Mouse (Mus musculus) spleen, adult 2 months (tissue): ENCODE data around the gene Smyd1. TPM values are rescaled to one million over a fixed set of nuclear protein-coding genes. Genes with fewer than 3 reads are reported as not detected.
A peak's percentile ranks its signal among the peaks of the same experiment; 100 is the strongest.
"Not testable (repeated sequence)": the region's sequence is repeated elsewhere in the genome, so short reads cannot be mapped to it uniquely, and the experiment has no call there.

Experiments used
- DNase-seq, 2 experiments: peaks; one replicate each; pipeline versions ENCODE4 v3.0.0 to v3.0.0-alpha.2; 2012 to 2021; ENCODE audit warnings: low spot score in 2 of 2, low read depth in 1 of 2
- H3K27ac ChIP-seq: fragments of 200-500 bp; 2 replicates; pipeline ENCODE4 v1.5.1; 2012; ENCODE audit warnings: low read length, inconsistent platforms; ENCODE audit not compliant: insufficient read depth
- H3K27me3 ChIP-seq: fragments of 200-500 bp; 2 replicates; pipeline ENCODE4 v1.6.1; 2012; ENCODE audit warnings: mild to moderate bottlenecking, moderate library complexity, low read length, inconsistent platforms; ENCODE audit not compliant: control insufficient read depth, insufficient read depth
- H3K36me3 ChIP-seq: fragments of 200-500 bp; 2 replicates; pipeline ENCODE4 v1.6.1; 2012; ENCODE audit warnings: mild to moderate bottlenecking, low read length, inconsistent platforms; ENCODE audit not compliant: control insufficient read depth, insufficient read depth
- H3K4me1 ChIP-seq: fragments of 200-500 bp; 2 replicates; pipeline ENCODE4 v1.6.1; 2011; ENCODE audit warnings: inconsistent platforms; ENCODE audit not compliant: control insufficient read depth, insufficient read depth, insufficient read length
- H3K4me3 ChIP-seq: fragments of 200-500 bp; 2 replicates; pipeline ENCODE4 v1.5.1; 2011; ENCODE audit warnings: mild to moderate bottlenecking, inconsistent platforms; ENCODE audit not compliant: insufficient read depth, insufficient read length; ENCODE audit errors: extremely low read depth
- CTCF ChIP-seq: fragments of 200-500 bp; IDR thresholded peaks from 2 replicates; pipeline ENCODE4 v1.5.1; 2011; ENCODE audit warnings: mild to moderate bottlenecking, inconsistent platforms; ENCODE audit not compliant: insufficient read depth, insufficient read length, insufficient replicate concordance; ENCODE audit errors: extremely low read depth
- POLR2A ChIP-seq: fragments of 200-500 bp; IDR thresholded peaks from 2 replicates; pipeline ENCODE4 v1.6.1; 2011; ENCODE audit warnings: low read depth, low read length, inconsistent platforms
- WGBS: fragments of 180-500 bp; shearing (Covaris S2); methylation state at CpG from one replicate; pipeline ENCODE4 v1.1.7; 2018; 5-methylcytosine and 5-hydroxymethylcytosine counted together
- polyA plus RNA-seq: library from polyadenylated mRNA; depleted of rRNA; stranded (reverse); fragments of >200 nt; gene quantifications from 2 replicates; pipeline ENCODE4 v1.2.3, GENCODE M21; 2012

The Smyd1 gene
- polyA plus RNA-seq, 1 experiment, result 0.48 TPM

DNA sequence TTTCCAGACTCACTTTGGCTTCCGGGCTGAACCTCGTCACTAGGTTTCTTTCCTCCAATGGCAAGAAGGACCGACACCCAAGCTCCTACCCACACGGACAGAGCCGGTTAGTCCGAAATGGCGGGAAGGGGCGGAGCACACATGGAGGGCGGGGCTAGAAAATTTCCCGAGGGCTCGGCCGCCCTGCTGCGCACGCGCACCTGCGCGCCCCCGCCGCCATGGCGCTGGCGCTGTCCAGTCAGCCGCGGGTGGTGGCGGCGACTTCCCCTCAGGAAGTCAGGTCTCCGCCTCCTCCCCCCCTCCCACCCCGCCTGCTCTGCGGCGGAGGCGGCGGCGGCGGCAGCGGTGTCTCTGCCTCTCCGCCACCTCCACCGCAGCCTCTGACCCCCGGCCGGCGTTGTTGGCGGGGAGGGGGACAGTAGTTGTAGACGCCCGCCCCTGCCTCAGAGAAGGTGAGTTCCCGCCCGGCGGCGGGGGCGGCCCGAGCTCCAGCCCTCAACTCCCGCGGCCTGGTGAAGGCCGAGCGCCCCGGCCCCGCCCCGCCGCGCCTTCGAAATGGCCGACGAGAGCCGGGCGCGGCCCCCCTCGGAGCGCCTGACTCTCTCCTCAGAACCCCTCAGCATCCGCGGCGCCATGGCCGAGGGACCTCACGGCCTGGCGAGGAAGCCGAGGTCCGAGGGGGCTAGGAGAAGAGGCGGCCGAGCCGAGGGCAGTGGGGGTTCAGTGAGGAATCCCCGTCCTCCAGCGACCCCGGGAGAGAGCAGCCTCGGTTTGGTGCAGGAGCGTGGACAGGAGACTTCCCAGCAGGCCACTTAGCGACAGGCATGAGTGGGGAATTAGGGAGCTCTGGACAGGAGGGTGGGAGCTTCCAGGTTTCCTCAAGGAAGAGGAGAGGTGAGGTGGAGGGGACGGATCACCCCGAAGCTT is 50.4 kb downstream of the Smyd1 start, which contains the start of gene Krcc1:
Gene Krcc1 (plus strand): TSS at position 289 of the 927 bp plus-strand sequence.
- Histone ChIP-seq H3K4me3 (peak within 1 kb of the TSS; percentile 99), H3K4me1 (peaks cover 6% of the 10 kb centered on the region; the same call in 1 of the 2 replicates), H3K27me3 (no peaks in the 10 kb centered on the region), H3K36me3 (no peaks in the 10 kb centered on the region), H3K27ac (peak within 1 kb of the TSS; percentile 97)
- peak; percentile 91 to 96 for DNase-seq
- no peak for TF ChIP-seq CTCF
- peak; percentile 16; the same call in 1 of the 2 replicates for TF ChIP-seq POLR2A
- under 1% methylated on average over 63 of the region's 84 CpGs for WGBS

DNA sequence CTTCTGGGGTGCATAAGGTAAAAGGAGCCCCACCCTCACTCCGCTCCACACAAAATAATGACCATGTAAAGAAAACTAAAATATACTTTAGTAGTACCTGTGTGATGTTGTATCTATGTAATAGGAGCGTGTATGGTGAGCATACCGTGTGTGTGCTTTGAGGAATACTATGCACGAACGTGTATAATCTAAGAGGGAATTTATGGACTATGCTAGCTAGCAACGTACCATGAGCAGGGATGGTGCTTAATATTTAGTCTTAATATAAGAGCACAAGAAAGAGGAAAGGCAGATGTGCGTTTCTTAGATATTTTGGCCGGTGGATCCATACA is 51.0 kb downstream of the Smyd1 start:
- peak overlapping the region; percentile 28 for H3K27ac ChIP-seq
- peak overlapping the region; percentile 45 for H3K4me3 ChIP-seq
- DNase-seq, result no peak
- H3K36me3 ChIP-seq, result no peaks in the 10 kb centered on the region
- peaks cover 6% of the 10 kb centered on the region; the same call in 1 of the 2 replicates for H3K4me1 ChIP-seq
- 3% methylated on average over 8 of the region's 8 CpGs for WGBS
- H3K27me3 ChIP-seq, result no peaks in the 10 kb centered on the region
- TF ChIP-seq CTCF (no peak), POLR2A (peak; percentile 24; the same call in 1 of the 2 replicates)

DNA sequence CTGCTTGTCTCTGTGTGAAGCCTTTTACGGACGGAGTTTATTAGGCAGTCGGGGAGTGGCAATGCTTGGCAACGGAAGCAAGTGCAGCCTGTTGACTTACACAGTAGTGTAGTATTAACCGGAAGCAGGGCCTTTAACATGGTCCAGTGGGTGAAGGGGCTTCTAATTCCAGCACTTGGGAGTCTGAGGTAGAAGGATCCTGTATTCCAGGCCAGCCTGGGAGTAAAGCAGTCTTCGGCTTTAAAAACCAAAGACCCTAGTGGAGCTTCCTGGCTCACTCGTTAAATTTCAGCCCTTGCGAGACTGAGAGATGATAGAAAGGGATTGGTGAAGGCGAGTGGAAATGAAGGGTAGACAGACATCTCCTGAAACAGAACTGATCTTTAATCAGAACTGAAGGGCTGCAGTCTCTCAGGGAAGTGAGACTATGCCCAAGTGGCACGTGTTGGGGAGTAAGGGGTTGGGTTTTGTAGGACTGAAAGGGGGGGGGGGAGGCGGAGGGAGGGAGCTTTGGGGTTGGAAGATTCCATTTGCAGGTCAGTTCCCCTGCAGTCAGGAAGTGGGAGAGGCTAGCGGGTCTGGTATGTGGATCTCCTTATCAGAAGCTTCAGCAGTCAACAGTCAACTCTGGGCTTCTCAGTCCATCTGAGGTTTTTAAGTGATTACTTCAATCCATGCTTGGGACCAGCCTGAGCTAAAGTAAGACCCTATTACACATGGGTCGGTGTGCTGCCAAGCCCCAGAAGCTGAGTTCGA is 51.6 kb downstream of the Smyd1 start:
- peak overlapping the region; percentile 33 for H3K27ac ChIP-seq
- WGBS, result 33% methylated on average over 14 of the region's 14 CpGs
- no peaks in the 10 kb centered on the region for H3K27me3 ChIP-seq
- H3K4me1 ChIP-seq, result peaks cover 6% of the 10 kb centered on the region; the same call in 1 of the 2 replicates
- TF ChIP-seq CTCF (no peak), POLR2A (no peak)
- DNase-seq, result peak in 1 of 2 experiments; percentile 12
- H3K36me3 ChIP-seq, result no peaks in the 10 kb centered on the region
- H3K4me3 ChIP-seq, result peak overlapping the region; percentile 45; the same call in 1 of the 2 replicates

DNA sequence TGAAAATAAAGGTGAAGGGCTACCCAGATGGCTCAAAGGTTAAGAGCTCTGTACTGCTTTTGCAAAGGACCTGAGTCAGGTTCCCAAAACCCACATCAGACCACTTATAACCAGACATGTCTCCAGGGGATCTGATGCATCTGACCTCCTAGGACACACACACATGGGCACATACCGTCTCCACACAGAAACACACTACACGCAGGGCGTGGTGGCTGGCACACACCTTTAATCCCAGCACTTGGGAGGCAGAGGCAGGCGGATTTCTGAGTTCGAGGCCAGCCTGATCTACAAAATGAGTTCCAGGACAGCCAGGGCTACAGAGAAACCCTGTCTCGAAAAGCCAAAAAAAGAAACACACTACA is 52.4 kb downstream of the Smyd1 start:
- DNase-seq, H3K4me1 ChIP-seq, H3K27me3 ChIP-seq, H3K27ac ChIP-seq, H3K4me3 ChIP-seq, H3K36me3 ChIP-seq: not testable (repeated sequence)
- 94% methylated on average over 6 of the region's 6 CpGs for WGBS

DNA sequence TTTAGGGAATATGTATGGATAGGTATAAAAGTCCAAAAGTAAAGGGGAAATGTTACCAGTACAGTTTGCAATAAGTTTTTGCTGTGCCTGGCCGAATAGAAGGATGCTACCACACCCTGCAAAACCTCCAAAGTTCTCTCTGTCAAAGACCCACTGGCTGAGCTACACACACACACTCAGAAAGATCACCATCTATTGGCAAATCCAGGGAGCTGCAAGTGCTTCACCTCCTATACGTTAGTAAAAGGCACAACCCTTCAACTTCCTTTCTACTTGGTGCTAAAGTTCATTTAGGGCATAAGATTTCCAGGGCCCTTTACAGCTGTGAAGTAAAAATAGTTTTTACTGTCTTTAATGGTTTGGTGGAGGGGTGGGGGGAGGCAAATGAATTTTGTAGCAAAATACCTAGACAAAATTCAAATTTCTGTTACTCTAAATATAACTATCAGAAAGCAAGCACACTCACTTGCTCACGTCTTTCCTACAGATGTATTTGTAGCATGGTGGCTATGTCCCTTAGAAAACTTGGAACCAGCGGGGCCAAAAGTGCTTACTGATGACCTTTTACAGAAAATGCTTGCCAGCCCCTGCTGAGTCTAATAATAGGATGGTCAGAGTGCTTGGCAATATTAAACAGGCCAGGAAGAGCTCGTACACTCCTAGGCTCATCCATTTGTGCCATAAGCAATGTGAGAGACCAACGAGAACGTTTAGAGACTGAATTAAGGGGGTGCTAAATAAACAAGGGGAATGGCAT is 52.9 kb downstream of the Smyd1 start:
- WGBS, result 69% methylated on average over 7 of the region's 7 CpGs
- Histone ChIP-seq H3K27ac (no peak overlapping the region), H3K4me3 (no peak overlapping the region), H3K27me3 (no peaks in the 10 kb centered on the region), H3K36me3 (no peaks in the 10 kb centered on the region), H3K4me1 (peaks cover 6% of the 10 kb centered on the region; the same call in 1 of the 2 replicates)
- TF ChIP-seq CTCF (no peak), POLR2A (no peak)
- peak in 1 of 2 experiments; percentile 6 for DNase-seq

DNA sequence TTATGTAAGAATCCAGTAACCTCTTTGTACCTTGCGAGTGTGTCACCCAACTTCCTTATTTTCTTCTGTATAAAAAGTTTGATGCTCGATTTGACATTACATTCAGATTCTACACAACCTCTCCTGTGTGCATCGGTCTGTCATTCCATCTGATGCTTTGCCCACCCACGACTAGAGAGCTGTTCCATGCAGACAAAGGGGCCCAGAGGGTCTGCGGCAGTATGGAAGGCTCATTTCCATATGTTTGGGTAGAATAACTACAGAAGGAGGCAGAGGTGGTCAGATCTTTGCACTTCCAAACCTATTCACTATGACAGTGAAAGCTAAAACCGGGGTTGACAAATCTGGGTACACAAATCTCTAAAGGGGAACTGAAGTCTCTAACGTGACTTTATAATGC is 54.4 kb downstream of the Smyd1 start:
- H3K4me1 ChIP-seq, H3K27ac ChIP-seq, H3K4me3 ChIP-seq, H3K27me3 ChIP-seq, DNase-seq, H3K36me3 ChIP-seq: not testable (repeated sequence)
- 81% methylated on average over 7 of the region's 7 CpGs for WGBS
